Mouse (Mus musculus) spleen, postnatal 0 days (tissue): Measurements from ENCODE around the gene Rgs19. TPM values are rescaled to one million over a fixed set of nuclear protein-coding genes. Genes with fewer than 3 reads are reported as not detected.

ENCODE experiments used
- polyA plus RNA-seq: library from polyadenylated mRNA; unstranded; fragments of >200 nt; fragmentation: Nextera tagmentation; extraction: Ambion mirVana; gene quantifications from 2 replicates; pipeline ENCODE4 v1.2.1, GENCODE M21; 2015

Gene Rgs19
- 38.9 and 53.5 TPM in 2 replicates for polyA plus RNA-seq

GRCm38 (mm10) chr2:181693339-181694280 is at the start of gene Rgs19:
TSS of gene Rgs19 (minus strand) at chr2:181693977.

GRCm38 (mm10) chr2:181714903-181715326 is 21.1 kb upstream of the Rgs19 start, which contains the start of gene Oprl1:
TSS of gene Oprl1 (plus strand) at chr2:181715016.

GRCm38 (mm10) chr2:181698241-181698640 is 4.5 kb upstream of the Rgs19 start, which contains the start of gene Lkaaear1:
TSS of gene Lkaaear1 (minus strand) at chr2:181698442.

GRCm38 (mm10) chr2:181679951-181680715 is 13.6 kb downstream of the Rgs19 start, which contains the start of gene Tcea2:
TSS of gene Tcea2 (plus strand) at chr2:181680310.

GRCm38 (mm10) chr2:181671326-181671725 is 22.5 kb downstream of the Rgs19 start, which contains the start of gene Sox18:
TSS of gene Sox18 (minus strand) at chr2:181671640.

GRCm38 (mm10) chr2:181656734-181657133 is 37.0 kb downstream of the Rgs19 start, which contains the start of gene Gm29797:
TSS of gene Gm29797 (plus strand) at chr2:181657034.

Other genes starting within 250 kb of the Rgs19 start
- gene Zbtb46, start 234.6 kb downstream of the Rgs19 start, polyA plus RNA-seq: 12.2 and 14.3 TPM in 2 replicates
- not detected in 2 replicates for gene Abhd16b, start 200.8 kb downstream of the Rgs19 start, polyA plus RNA-seq
- 90.7 and 93.3 TPM in 2 replicates for gene Tpd52l2, start 196.8 kb downstream of the Rgs19 start, polyA plus RNA-seq
- gene Dnajc5, start 173.5 kb downstream of the Rgs19 start, polyA plus RNA-seq: 33.9 and 40.6 TPM in 2 replicates
- gene Uckl1, start 109.1 kb downstream of the Rgs19 start, polyA plus RNA-seq: 32.3 and 39.7 TPM in 2 replicates
- 27.6 and 28.9 TPM in 2 replicates for gene Prpf6, start 102.1 kb downstream of the Rgs19 start, polyA plus RNA-seq
- gene Zfp512b, start 101.2 kb downstream of the Rgs19 start, polyA plus RNA-seq: 11.9 and 15.4 TPM in 2 replicates
- gene Samd10, start 94.8 kb downstream of the Rgs19 start, polyA plus RNA-seq: 2.8 and 4.7 TPM in 2 replicates
- not detected in 2 replicates for gene Gm29797, start 36.9 kb downstream of the Rgs19 start, polyA plus RNA-seq
- 29.9 and 46.0 TPM in 2 replicates for gene Sox18, start 22.3 kb downstream of the Rgs19 start, polyA plus RNA-seq
- gene Tcea2, start 13.7 kb downstream of the Rgs19 start, polyA plus RNA-seq: 6.8 and 9.7 TPM in 2 replicates
- not detected in 2 replicates for gene Lkaaear1, start 4.5 kb upstream of the Rgs19 start, polyA plus RNA-seq
- 0.11 and 0.12 TPM in 2 replicates for gene Oprl1, start 21.0 kb upstream of the Rgs19 start, polyA plus RNA-seq
- gene Myt1, start 69.4 kb upstream of the Rgs19 start, polyA plus RNA-seq: not detected in 2 replicates
- 22.4 and 25.3 TPM in 2 replicates for gene Pcmtd2, start 143.9 kb upstream of the Rgs19 start, polyA plus RNA-seq
- gene Polr3k, start 170.4 kb upstream of the Rgs19 start, polyA plus RNA-seq: 36.8 and 38.4 TPM in 2 replicates